Mouse (Mus musculus): ENCODE measurements around the gene Prune1.

Gene Prune1

DNA sequence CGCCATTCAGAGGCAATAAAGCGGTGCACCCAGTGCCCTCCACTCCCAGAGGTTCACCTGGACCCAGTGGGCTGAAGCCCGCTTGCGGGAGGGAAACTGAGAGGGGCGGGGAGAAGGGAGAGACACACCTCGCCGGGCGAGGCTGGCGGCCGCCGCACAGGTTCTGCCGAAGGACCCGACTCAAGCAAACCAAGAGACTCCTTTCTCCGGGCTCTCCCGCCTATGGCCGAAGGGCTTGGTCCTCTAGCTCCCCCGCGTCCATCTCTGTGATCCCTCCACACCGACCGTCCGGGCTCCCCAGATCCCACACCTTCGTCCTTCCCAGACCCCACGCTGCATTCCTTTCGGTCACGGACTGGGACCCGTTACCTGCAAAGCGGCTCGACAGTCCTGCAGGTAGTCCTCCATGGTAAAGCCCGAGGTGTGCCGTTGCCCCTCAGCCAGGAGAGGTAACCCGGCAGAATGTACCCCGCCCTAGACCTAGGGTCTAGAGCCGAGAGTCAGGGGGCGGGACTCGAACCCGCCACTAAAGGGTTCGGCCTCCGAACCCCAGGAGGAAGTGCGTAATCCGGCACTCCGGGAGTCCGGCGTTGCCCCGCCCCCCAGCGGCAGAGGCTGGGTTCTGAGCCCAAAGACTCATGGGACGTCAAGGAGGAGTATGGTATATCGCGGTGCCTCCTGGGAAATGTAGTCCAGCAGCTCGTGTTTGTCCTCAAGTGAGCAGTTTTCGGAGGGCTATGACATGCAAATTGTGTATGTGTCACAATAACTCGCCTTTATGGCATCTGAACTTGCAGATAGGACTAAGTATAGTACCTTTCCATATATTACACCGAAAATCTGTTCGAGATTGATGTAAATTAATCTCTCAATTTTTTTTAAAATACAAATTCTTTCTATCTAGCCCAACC is at the start of gene Prune1, which contains the start of gene Mindy1:
TSS of gene Prune1 (minus strand) at position 861 of the 911 bp plus-strand sequence.
TSS of gene Mindy1 (plus strand) at position 130 of the 911 bp plus-strand sequence.
- peak; percentile 99 to 100 for DNase-seq

DNA sequence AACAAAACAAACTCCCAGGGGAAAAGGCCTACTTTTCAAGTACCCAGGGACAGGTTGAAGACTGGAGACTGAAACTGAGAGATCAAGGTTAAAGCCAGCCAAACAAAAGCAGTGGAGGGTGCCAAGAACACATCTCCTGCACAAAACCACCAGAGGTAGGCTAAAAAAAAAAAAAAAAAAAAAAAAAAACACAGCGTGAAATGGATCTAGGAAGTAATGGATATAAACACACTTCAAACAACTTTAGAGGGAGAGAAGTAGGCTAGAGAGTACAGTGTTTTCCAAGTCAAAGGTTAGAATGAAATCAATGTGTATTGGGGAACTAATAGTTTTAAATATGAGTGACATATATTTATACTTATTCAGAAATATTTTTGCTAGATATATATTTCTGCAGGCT is 49.7 kb upstream of the Prune1 start:
- DNase-seq = no peak

DNA sequence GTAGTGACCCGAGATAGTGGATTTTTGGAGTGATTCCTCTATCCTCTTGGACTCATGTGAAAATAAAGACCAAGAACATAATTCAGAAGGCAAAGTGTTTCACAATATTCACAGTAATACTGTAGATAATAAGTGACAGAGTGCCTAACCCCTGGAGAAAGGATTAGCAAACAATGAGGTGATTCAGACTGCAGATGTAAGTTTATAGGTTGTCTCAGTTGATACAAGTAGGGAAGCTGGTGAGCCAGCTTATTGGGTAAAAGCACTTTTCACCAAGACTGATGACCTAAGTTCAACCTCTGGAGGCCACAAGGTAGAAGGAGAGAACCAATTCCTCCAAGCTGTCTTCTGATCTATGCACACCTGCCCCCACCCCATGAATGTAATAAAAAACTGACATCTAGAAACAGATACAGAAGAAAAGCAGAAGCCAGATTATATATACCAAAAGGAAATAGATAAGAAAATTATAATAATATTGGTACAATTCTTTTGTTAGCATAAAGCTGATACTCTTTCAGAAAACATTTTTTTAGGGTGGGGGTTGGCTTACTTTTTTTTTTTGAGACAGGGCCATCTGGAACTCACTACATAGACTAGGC is 47.0 kb upstream of the Prune1 start:
- no peak for DNase-seq

DNA sequence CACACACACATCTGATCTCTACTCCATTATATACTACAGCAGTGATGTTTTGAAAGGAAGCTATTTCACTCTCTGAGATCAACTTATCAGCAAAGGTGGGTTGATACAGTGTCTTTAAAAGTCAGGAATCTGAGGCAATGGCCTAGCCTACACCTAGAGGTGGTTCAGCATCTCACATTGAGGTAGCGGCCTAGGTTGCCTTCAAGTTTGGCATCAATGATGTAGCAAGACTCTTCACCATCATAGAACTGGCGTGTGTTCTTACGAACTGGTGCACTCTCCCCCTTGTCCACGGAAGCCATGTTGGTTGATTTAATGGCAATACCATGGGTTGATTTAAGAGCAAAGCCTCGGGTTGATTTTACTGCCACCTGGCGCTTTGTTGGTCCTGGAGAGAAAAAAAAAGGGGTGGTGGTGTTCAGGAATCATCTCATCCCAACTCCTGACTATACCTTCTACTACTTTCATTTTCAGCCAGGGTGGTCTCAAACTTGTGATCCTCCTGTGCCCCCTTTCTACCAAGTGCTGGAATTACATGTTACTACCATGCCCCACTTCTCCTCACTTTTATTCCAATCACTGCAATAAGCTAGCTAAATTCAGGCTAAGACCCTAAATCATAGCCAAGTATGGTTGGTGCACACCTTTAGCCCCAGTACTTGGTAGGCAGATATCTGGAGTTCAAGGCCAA is 42.7 kb upstream of the Prune1 start:
- DNase-seq = no peak

DNA sequence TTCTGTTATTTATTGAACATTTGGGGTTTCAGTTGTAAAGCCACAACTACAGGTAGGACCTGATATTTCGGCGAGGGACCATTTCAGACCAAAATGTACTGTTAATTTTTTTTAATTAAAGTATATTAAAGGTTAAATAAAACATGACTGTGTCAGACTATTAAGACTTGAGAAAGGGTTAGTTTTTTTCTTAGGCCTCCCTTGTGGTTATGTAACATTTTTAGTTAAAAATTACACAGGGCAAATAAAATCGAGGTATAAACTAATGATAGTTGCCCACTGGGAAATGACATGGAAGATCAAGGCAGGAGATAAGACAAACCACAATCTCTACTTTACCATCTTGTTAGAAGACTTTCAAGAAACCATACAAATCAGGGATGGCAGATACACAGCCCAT is 41.6 kb upstream of the Prune1 start:
- no peak for DNase-seq

DNA sequence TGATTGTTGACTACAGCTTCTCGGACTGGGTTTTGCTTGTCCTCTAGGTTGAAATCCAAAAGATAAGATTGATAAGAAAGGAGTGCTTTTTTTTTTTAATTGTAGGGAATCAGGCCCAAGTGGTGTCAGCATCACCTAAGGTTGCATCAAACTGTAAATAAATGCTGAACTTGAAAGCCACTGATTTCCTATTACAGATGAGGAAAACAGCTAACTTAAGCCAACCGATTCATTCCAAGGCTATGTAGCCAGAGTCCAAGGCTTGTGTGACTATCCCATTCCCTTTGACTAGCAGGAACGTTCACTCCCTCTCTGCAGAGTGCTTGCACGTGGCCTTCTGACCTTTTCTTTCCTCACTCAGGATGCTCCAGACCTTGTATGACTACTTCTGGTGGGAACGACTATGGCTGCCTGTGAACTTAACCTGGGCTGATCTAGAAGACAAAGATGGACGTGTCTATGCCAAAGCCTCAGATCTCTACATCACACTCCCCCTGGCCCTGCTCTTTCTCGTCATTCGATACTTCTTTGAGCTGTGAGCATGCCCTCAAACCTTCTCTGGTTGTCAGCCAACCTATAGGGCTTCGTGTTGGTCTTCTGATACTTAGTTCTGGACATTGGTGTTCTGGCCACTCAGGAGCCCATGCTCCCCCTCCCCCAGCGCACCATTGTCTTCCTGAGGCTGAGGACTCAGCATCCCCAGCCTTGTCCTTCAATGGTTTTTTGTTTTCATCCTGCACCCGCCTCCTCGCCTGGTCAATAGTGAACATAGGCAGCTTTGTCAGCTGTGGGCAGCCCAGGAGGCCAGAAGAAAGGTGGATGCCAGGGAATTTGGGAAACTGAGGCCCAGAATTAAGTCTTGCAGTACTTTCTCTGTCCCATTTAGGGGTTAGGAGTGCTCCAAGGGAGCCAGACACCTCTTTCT is 38.1 kb upstream of the Prune1 start:
- DNase-seq = no peak

DNA sequence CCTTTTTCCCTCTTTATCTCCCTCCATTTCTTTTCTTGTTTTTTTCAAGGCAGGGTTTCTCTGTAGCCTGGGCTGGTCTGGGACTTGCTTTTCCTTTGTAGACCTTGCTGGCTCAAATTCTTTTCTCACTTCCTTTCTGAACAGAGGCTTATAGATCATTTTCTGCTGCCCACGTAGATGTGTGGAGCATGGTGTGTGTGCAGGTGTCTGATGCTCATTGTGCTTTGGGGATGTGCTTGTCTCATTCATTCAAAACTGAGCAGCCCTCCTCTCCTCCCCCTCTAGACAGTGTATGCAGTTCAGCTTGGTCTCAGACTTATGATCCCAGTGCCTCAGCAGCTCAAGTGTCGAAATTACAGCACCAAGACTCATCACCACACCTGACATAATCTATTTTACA is 37.2 kb upstream of the Prune1 start:
- no peak for DNase-seq

DNA sequence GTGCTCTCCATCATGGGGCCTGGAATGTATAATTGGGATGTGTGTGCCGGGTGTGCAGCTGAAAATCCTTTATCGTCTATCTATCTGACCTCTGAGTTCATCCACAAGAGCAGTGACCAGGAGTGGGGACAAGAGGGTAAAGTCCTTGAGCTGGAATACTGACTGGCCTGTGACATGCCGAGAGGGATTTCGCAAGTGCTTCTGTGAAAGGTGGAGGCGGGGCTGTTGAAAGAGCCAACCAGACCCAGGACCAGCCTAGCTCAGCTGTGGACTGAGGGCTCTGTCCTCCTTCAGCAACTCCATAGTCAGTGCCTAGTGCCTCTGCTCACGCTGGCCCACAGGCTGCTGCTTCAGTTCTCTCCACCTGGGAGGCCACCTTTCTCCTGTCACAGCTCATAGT is 36.7 kb upstream of the Prune1 start:
- DNase-seq = no peak

DNA sequence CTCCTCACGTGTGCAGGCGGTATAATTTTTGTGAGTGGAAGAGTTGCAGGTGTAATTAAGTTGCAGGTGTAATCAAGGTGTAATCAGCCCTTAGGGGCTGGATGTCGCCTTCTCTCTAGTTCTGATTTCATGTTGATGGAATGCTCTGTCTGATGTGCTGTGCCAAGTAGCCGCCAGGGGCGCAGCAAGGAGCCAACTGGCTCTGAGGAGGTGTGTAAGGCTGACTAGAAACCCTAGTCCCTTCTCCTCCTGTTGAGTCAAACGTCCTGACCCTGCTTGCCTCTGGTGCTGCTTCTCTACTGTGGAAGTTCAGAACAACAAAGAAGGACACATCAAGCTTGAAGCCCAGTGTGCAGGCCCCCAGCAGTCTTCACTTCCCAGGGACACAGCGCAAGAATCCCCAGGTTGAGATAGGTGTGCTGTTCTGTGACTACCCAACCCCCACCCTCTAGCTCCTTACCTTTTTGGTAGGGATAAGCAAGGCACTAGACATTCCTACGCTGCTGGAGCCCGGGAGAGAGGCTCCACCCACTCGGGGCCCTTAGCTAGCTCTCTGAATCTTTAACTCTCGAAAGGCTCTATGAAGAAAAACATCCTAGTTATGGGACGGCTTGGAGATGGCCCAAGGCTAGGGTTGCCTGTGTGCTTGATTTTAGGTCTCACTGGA is 35.7 kb upstream of the Prune1 start:
- peak; percentile 61 to 74 for DNase-seq

DNA sequence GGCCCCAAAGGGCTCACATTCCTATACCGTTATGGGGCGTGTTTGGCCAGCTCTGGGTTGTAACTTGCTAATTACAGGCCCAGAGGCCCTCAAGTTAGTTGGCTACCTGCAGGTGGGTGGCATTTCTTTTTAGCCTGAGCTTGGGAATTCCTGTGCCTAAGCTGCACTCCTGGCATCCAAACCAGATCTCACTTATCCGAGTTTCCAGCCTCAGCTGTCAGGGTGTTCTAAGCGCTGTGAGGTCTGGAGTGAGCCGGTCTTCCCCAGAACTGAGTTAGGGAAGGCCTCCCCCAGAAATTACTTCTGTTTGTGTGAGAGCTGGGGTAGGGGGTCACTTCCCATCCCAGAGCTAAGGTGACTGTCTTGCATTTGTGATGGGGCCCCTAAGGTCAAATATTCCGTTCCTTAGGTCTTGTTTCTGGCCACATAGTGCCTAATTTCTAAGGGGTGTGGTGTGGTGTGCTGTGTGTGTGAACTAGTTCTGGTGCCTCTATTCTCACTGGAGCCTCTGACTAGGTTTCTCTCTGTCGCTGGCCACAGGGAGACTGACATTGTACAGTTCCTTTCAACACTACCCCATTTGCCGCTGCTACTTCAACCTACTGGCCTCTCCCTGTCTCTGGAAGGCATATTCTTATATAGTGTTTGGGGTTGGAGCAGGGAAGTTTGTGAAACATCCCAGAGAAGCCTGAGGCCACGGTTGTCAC is 34.1 kb upstream of the Prune1 start:
- DNase-seq = no peak

DNA sequence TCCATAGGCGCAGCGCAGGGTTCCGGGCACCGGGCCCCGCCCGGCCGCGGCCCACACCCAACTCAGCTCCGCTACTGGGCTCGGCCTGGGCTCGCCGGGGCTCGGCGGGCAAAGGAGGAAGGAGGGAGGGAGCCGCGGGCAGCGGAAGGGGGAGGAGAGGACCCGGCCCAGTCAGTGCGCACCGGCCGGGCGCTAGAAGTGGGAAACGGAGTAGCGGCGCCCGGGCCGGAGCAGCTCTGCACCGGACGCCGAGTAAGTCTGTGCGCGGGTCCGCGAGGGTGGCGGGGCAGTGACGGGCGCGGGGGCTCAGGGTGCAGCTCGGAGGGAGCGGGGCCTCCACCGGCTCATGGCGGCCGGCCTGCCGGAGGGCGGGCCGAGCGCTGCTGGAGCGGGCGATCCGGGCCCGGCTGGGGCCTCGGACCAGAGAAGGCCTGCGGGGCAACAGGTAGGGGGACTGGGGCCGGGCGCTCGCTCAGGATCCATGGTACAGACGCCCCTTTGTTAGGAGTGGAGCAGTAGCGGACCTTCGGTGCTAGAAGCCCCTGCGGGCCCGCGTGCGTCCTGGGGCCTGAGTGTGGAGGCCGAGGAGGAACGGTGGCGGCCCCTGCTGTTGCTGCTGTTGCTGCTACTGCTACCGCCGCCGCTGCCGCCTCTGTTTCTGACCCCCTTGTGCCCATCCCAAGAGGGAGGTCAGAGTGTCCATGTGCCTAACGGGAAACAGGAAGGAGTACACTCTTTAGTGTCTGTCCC is 33.4 kb upstream of the Prune1 start:
- peak; percentile 83 for DNase-seq

DNA sequence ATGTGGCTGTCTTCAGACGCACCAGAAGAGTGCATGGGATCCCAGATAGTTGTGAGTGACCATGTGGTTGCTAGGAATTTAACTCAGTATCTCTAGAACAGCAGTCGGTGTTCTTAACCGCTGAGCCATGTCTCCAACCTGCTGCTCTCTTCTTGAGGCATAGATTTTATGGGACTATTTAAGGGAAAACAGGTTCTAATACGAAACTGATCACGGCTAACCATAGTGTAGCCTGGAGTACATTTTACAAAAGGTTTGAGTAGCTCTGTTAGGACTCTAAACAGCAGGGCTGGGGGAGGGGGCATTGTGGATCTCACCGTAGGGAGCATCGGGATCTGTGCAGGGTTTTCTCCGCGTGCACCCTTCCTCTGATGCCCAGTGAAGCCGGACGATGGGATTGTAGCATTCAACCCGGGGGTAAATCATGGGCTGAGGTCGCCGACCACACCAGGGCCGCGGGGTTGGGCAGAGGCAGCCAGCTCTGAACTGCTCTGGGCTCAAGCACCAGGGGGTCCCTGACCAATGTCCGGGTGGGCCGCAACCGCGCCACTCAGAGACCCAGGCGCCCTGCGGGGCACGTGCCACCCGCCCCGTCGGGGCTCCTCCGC is 32.7 kb upstream of the Prune1 start, which contains the start of gene Cers2:
TSS of gene Cers2 (plus strand) at position 306 of the 608 bp plus-strand sequence.
- no peak for DNase-seq

DNA sequence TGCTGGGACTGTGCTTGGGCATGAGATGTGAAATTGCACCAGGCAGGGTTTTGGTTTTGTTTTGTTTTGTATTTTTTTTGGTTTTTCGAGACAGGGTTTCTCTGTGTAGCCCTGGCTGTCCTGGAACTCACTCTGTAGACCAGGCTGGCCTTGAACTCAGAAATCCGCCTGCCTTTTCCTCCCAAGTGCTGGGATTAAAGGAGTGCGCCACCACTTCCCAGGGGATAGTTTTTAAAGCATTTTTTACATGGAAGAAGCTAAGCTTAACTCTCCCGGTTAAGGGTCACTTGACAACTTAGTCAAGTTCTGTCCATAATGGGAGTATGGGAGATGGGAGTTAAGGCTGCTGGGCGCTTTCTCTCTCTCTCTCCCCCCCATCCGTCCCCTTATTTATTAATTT is 32.2 kb upstream of the Prune1 start:
- DNase-seq = peak in 1 of 2 experiments; percentile 0

DNA sequence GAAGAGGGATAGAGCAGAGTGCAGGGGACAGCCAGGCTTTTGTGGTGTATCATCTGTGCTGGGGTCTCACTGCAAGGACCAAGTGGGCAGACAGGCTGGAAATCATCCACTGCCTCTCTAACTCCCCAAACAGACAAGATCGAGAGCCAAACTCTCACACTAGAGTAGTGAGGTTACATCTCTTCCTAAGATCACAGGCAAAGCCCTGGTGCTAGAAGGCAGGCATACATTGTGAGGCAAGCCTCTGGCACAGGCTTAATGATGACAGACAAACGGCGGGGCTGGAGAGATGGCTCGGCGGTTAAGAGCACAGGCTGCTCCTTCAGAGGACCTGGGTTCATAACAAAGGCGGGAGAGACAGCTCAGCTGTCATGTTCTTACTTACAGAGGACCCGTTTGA is 31.6 kb upstream of the Prune1 start:
- peak in 1 of 2 experiments; percentile 2 for DNase-seq

DNA sequence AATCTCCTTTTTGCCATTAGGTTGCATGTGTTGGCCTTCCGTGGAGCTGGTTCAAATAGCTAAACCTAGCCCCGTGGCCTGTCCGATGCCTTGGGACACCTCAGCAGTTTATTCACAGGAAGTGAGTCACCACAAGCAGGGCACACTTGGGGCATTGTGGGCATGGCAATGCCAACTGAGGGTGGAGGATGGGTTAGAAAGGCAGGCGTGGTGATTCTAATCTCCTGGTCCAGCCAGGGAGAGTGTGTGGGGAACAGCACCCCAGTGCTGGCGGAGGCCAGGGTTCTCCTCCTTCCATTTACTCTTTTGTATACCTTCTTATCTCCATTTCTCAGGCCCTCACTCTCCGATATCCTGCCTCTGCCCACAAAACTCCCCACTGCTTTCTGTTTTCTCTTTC is 30.7 kb upstream of the Prune1 start:
- DNase-seq = peak in 1 of 2 experiments; percentile 2

DNA sequence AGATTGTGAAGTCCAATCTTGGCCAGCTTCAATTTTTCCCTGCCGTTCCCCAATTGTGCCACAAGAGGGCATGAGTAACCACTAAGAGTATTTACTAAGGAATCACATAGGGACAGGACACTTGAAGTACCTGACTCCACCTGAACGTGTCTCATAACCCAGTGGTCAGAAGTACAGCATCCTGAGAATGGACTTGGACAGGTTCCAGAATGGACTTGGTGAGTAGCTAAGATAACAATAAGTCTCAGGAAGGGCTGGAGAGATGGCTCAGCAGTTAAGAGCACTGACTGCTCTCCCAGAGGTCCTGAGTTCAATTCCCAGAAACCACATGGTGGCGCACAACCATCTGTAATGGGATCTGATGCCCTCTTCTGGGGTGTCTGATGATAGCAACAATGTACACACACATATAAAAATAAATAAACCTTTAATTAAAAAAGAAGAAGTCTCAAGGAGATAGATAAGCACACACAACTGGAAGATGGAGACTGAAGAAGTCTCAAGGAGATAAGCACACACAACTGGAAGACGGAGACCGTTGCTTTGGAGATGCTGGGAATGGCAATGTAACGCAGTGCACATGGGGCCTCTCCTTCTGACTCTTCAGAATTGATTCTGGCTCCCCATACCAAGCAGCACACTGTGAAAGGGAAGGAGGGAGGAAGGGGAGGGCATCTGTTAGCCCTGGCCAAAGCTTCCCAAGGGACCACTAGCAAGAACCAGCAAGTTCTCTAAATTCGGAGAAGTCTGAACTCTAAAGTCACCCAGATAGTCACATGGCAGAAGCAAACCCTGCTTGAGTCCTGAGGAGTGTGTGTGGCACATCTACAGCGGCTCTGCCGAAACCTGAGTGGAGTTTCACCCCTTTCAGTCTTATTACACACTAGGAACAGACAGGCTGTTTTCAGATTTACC is 29.3 kb upstream of the Prune1 start:
- peak; percentile 76 to 82 for DNase-seq

DNA sequence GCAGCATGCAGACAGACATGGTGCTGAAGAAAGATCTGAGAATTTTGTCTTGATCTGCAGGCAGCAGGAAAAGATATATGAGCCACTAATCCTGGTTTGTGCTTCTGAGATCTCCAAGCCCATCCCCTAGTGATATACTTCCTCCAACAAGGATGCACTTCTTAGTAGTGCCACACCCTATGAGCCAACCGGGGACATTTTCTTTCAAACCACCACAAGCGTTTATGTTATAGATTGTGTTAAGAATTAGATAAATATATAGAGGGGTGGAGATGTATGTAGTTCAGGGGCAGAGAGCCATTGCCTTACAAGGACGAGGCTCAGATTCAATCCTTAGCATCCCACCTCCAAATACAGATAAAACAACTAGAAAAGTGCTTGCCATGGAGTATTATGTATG is 28.6 kb upstream of the Prune1 start:
- DNase-seq = peak in 1 of 2 experiments; percentile 0

DNA sequence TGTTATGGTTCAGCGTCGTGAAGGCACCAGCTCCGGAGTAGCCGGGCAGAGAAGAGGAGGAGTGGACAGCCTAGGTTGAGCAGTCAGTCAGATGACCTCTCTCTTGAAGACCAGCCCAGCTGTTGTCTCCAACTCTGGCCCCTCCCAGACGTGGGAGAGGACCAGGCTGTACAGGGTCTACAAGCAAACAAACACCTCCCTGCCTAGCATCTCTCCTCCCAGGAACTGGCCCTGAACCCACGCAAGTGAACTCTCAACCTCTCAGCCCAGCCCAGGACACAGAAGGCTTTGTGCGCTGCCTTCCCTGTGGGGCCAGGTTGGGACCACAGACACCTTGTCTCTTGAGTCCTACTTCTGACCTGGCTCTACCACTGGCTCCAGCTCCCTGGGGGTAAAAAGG is 25.2 kb upstream of the Prune1 start, which contains the start of gene Anxa9:
TSS of gene Anxa9 (minus strand) at position 77 of the 400 bp plus-strand sequence.
- no peak for DNase-seq

DNA sequence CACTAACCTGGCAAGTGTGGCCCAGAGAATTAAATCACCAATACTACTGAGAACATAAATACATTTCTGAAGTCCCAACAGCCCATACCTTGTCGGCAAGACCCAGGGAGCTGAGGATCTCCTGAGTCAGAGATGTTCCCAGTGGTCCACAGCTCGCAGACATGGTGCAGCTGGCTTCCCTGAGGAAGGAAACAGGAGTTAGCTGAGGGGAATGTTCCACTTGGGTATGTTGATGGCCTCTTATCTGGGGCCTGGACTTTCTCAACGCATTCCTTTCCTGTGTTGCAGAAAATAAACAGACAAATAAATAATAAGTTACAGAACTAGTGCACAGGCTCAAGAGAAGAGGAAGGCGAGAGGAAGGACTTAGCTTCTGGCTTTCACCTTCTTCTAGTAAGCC is 24.4 kb upstream of the Prune1 start:
- no peak for DNase-seq

All from cerebellum, postnatal 25 days (tissue).